In the genomic region with DNA sequence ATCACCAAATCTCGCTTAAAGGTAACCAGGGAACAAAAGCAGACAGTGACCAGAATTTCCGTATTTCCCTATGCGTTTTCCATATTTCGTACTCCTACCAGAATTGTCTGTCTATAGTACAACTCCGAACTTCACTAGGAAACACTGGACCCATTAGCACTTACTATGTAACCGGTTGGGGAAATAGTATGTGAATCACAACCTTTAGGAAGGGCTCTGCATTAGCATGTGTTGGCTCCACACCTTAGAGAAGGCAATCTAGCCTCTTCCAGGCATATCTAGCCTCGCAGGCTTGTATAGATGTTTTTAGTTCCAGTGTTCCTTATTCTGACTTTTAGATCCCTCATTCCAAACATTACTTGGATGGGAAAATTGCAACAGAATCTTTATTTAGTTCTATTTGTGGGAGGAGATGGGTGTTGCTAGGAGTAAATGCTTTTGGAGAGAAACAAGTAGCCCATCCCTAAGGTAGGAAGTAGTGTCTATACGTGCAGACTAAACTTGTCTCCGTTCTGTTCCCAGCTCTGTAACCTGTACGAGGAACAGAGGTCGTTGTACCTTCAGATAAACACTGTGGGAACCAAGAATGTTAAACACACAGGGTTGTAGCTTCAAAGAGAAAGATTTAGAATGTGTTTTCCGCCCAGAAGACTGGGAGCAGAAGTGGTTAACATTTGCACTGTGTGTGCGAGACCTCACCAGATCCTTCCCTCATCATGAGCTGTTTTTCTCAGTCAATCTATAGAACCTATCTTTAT, we compare ENCODE assay signal across 9 mouse cellular contexts. TPM values are rescaled to one million over a fixed set of nuclear protein-coding genes. Genes with fewer than 3 reads are reported as not detected.
DNase-seq lines count a peak whose midpoint lies in the region; ATAC-seq and TF ChIP-seq lines count a peak whose summit lies in the region.
"Had no signal": no experiment of that assay in that cellular context is flagged by ENCODE, and none has a peak within 500 bp of the region (broad histone marks: within the 10 kb centered on the region; RNA-seq: fewer than 3 reads in every experiment).

No protein-coding gene starts in this region.

- no peak for DNase-seq in lung, embryonic 14.5 days
- no peak for DNase-seq in lung, adult 18-20 months
- DNase-seq in spleen, postnatal 10 days (ENCODE audit: low spot score in 2 of 2) = no peak
- no peak for DNase-seq in left cerebral cortex, postnatal 36 days (ENCODE audit: low spot score in 2 of 2)
- no peak for DNase-seq in kidney, postnatal 10 days

- intact Hi-C loops in left cerebral cortex, postnatal 36 days (cut with DNase I) = no loop called here

- ATAC-seq in lung, embryonic 14.5 days (ENCODE audit: insufficient read depth) = no peak
- ATAC-seq in embryonic facial prominence, embryonic 15.5 days (ENCODE audit: insufficient number of reproducible peaks, low FRiP score, low TSS enrichment, low read depth) = no peak
- peak; percentile 42 for ATAC-seq in intestine, embryonic 16.5 days
- ATAC-seq in neural tube, embryonic 14.5 days (ENCODE audit: low read depth) = peak; percentile 32

- no peak for TF ChIP-seq CTCF in lung, embryonic 14.5 days (IDR thresholded peaks at IDR 0.05; ENCODE audit: low read depth)

- H3K4me3 ChIP-seq in lung, embryonic 14.5 days (ENCODE audit: low read depth, low read length) = peak overlapping the region; percentile 65
- peak overlapping the region; percentile 71 for H3K4me3 ChIP-seq in embryonic facial prominence, embryonic 15.5 days (replicated peaks)
- H3K4me3 ChIP-seq in intestine, embryonic 16.5 days (ENCODE audit: low read length) = peak overlapping the region; percentile 74
- peak overlapping the region; percentile 69 for H3K4me3 ChIP-seq in neural tube, embryonic 14.5 days (ENCODE audit: low read depth, low read length)

- no peaks in the 10 kb centered on the region for H3K27me3 ChIP-seq in lung, embryonic 14.5 days (ENCODE audit: insufficient read depth, low read length)
- no peaks in the 10 kb centered on the region for H3K27me3 ChIP-seq in embryonic facial prominence, embryonic 15.5 days
- no peaks in the 10 kb centered on the region for H3K27me3 ChIP-seq in intestine, embryonic 16.5 days (replicated peaks; ENCODE audit: control insufficient read depth, insufficient read depth, low read length)
- no peaks in the 10 kb centered on the region for H3K27me3 ChIP-seq in neural tube, embryonic 14.5 days (ENCODE audit: control insufficient read depth, insufficient read depth, low read length)

- H3K4me2 ChIP-seq in lung, embryonic 14.5 days = peak overlapping the region; percentile 93
- H3K4me2 ChIP-seq in embryonic facial prominence, embryonic 15.5 days (replicated peaks) = peak overlapping the region; percentile 82
- H3K4me2 ChIP-seq in intestine, embryonic 16.5 days (ENCODE audit: low read depth, low read length) = peak overlapping the region; percentile 73
- peak overlapping the region; percentile 53 for H3K4me2 ChIP-seq in neural tube, embryonic 14.5 days (ENCODE audit: low read depth, low read length)

- H3K27ac ChIP-seq in lung, embryonic 14.5 days (ENCODE audit: low read depth) = no peak overlapping the region
- no peak overlapping the region for H3K27ac ChIP-seq in embryonic facial prominence, embryonic 15.5 days (replicated peaks)
- H3K27ac ChIP-seq in intestine, embryonic 16.5 days (ENCODE audit: low read length) = peak overlapping the region; percentile 38; the same call in 1 of the 2 replicates
- H3K27ac ChIP-seq in neural tube, embryonic 14.5 days (ENCODE audit: low read depth, low read length) = no peak overlapping the region; the same call in 1 of the 2 replicates

- no peaks in the 10 kb centered on the region for H3K36me3 ChIP-seq in lung, embryonic 14.5 days (ENCODE audit: insufficient read depth)
- H3K36me3 ChIP-seq in embryonic facial prominence, embryonic 15.5 days = 0 out of 2 replicates have a peak, but pooled peaks cover 6% of the 10 kb centered on the region
- 0 out of 2 replicates have a peak, but pooled peaks cover 6% of the 10 kb centered on the region for H3K36me3 ChIP-seq in intestine, embryonic 16.5 days (ENCODE audit: control insufficient read depth, insufficient read depth, low read length)
- H3K36me3 ChIP-seq in neural tube, embryonic 14.5 days (ENCODE audit: control insufficient read depth, insufficient read depth, low read length) = peaks cover 5% of the 10 kb centered on the region; the same call in 1 of the 2 replicates

- WGBS in lung, embryonic 14.5 days = 37% methylated on average over 13 of the region's 13 CpGs
- 42% methylated on average over 13 of the region's 13 CpGs for WGBS in embryonic facial prominence, embryonic 15.5 days
- 23% methylated on average over 13 of the region's 13 CpGs for WGBS in intestine, embryonic 16.5 days
- WGBS in neural tube, embryonic 14.5 days = 46% methylated on average over 13 of the region's 13 CpGs

- no peaks in the 10 kb centered on the region for H3K9me3 ChIP-seq in lung, embryonic 14.5 days (ENCODE audit: low read depth, low read length)
- H3K9me3 ChIP-seq in embryonic facial prominence, embryonic 15.5 days (replicated peaks) = no peaks in the 10 kb centered on the region
- H3K9me3 ChIP-seq in intestine, embryonic 16.5 days (ENCODE audit: control insufficient read depth, low read length) = no peaks in the 10 kb centered on the region
- no peaks in the 10 kb centered on the region for H3K9me3 ChIP-seq in neural tube, embryonic 14.5 days (ENCODE audit: control insufficient read depth, low read length)

- 0 out of 2 replicates have a peak, but pooled peaks cover 3% of the 10 kb centered on the region for H3K4me1 ChIP-seq in lung, embryonic 14.5 days (ENCODE audit: insufficient read depth)
- peaks cover 18% of the 10 kb centered on the region for H3K4me1 ChIP-seq in embryonic facial prominence, embryonic 15.5 days
- H3K4me1 ChIP-seq in intestine, embryonic 16.5 days (ENCODE audit: control insufficient read depth, insufficient read depth, low read length) = peaks cover 12% of the 10 kb centered on the region; the same call in 1 of the 2 replicates
- H3K4me1 ChIP-seq in neural tube, embryonic 14.5 days (ENCODE audit: control insufficient read depth, insufficient read depth, low read length) = peaks cover 5% of the 10 kb centered on the region; the same call in 1 of the 2 replicates

- peak overlapping the region; percentile 66 for H3K9ac ChIP-seq in lung, embryonic 14.5 days
- H3K9ac ChIP-seq in embryonic facial prominence, embryonic 15.5 days = peak overlapping the region; percentile 67; the same call in 1 of the 2 replicates
- H3K9ac ChIP-seq in intestine, embryonic 16.5 days (ENCODE audit: low read depth, low read length) = peak overlapping the region; percentile 85
- H3K9ac ChIP-seq in neural tube, embryonic 14.5 days (replicated peaks; ENCODE audit: low read depth, low read length) = peak overlapping the region; percentile 78; the same call in 1 of the 2 replicates

RNA-seq across cellular contexts. Expression of a gene that starts 4.8 kb away (rescaled TPM):
- 40.6 and 47.4 TPM in 2 replicates for polyA plus RNA-seq in lung, embryonic 14.5 days (2014; fragmentation: Nextera tagmentation; extraction: Ambion mirVana)
- polyA plus RNA-seq in embryonic facial prominence, embryonic 15.5 days (2015; fragmentation: Nextera tagmentation; extraction: Ambion mirVana) = 79.0 and 83.9 TPM in 2 replicates
- polyA plus RNA-seq in intestine, embryonic 16.5 days (2015; fragmentation: Nextera tagmentation; extraction: Ambion mirVana) = 237 and 261 TPM in 2 replicates
- 82.4 and 90.5 TPM in 2 replicates for polyA plus RNA-seq in neural tube, embryonic 14.5 days (2014; fragmentation: Nextera tagmentation; extraction: Ambion mirVana)
- total RNA-seq in left cerebral cortex, postnatal 36 days (2021) = 10 to 100 TPM; 23.7 to 28.6 TPM

RNA-seq across cellular contexts. Expression of a gene that starts 4.9 kb away (rescaled TPM):
- polyA plus RNA-seq in lung, embryonic 14.5 days (2014; fragmentation: Nextera tagmentation; extraction: Ambion mirVana) = 0.18 and 0.25 TPM in 2 replicates
- polyA plus RNA-seq in embryonic facial prominence, embryonic 15.5 days (2015; fragmentation: Nextera tagmentation; extraction: Ambion mirVana) = 0.71 and 0.72 TPM in 2 replicates
- polyA plus RNA-seq in intestine, embryonic 16.5 days (2015; fragmentation: Nextera tagmentation; extraction: Ambion mirVana) = 0.51 and 0.64 TPM in 2 replicates
- polyA plus RNA-seq in neural tube, embryonic 14.5 days (2014; fragmentation: Nextera tagmentation; extraction: Ambion mirVana) = 0.59 and 0.95 TPM in 2 replicates
- under 1 TPM; 0.97 to 0.99 TPM for total RNA-seq in left cerebral cortex, postnatal 36 days (2021)

RNA-seq across cellular contexts. Expression of a gene that starts 27.9 kb away (rescaled TPM):
- not detected in 2 replicates for polyA plus RNA-seq in lung, embryonic 14.5 days (2014; fragmentation: Nextera tagmentation; extraction: Ambion mirVana)
- polyA plus RNA-seq in embryonic facial prominence, embryonic 15.5 days (2015; fragmentation: Nextera tagmentation; extraction: Ambion mirVana) = 0.16 and 0.39 TPM in 2 replicates
- not detected in 2 replicates for polyA plus RNA-seq in intestine, embryonic 16.5 days (2015; fragmentation: Nextera tagmentation; extraction: Ambion mirVana)
- polyA plus RNA-seq in neural tube, embryonic 14.5 days (2014; fragmentation: Nextera tagmentation; extraction: Ambion mirVana) = 2.4 and 4.6 TPM in 2 replicates
- 1 to 10 TPM; 1.2 to 1.5 TPM for total RNA-seq in left cerebral cortex, postnatal 36 days (2021)
- total RNA-seq: adrenal gland, postnatal 10 days had no signal

RNA-seq across cellular contexts. Expression of a gene that starts 37.2 kb away (rescaled TPM):
- 1.8 and 2.6 TPM in 2 replicates for polyA plus RNA-seq in lung, embryonic 14.5 days (2014; fragmentation: Nextera tagmentation; extraction: Ambion mirVana)
- 9.0 and 9.9 TPM in 2 replicates for polyA plus RNA-seq in embryonic facial prominence, embryonic 15.5 days (2015; fragmentation: Nextera tagmentation; extraction: Ambion mirVana)
- polyA plus RNA-seq in intestine, embryonic 16.5 days (2015; fragmentation: Nextera tagmentation; extraction: Ambion mirVana) = 19.1 and 19.9 TPM in 2 replicates
- 1.6 and 2.2 TPM in 2 replicates for polyA plus RNA-seq in neural tube, embryonic 14.5 days (2014; fragmentation: Nextera tagmentation; extraction: Ambion mirVana)
- total RNA-seq in left cerebral cortex, postnatal 36 days (2021) = under 1 TPM in 1 of 2 experiments, not detected in 1; 0.96 TPM

RNA-seq across cellular contexts. Expression of a gene that starts 48.4 kb away (rescaled TPM):
- polyA plus RNA-seq in lung, embryonic 14.5 days (2014; fragmentation: Nextera tagmentation; extraction: Ambion mirVana) = not detected in 2 replicates
- polyA plus RNA-seq in embryonic facial prominence, embryonic 15.5 days (2015; fragmentation: Nextera tagmentation; extraction: Ambion mirVana) = not detected in 2 replicates
- 0.11 and 0.17 TPM in 2 replicates for polyA plus RNA-seq in intestine, embryonic 16.5 days (2015; fragmentation: Nextera tagmentation; extraction: Ambion mirVana)
- not detected in 2 replicates for polyA plus RNA-seq in neural tube, embryonic 14.5 days (2014; fragmentation: Nextera tagmentation; extraction: Ambion mirVana)
- under 1 TPM; 0.20 to 0.32 TPM for total RNA-seq in left cerebral cortex, postnatal 36 days (2021)
- total RNA-seq: adrenal gland, postnatal 10 days had no signal

Comparison
In these comparisons a context has a peak if more than half of its experiments do, and no peak if none do; other contexts are left out.
1. ATAC-seq: peak in intestine, embryonic 16.5 days (single experiment) and neural tube, embryonic 14.5 days (single experiment); none in lung, embryonic 14.5 days (single experiment) and embryonic facial prominence, embryonic 15.5 days (single experiment).
2. Peak in every context shown above with its lines, with median percentiles within 50 percentile points of each other: H3K4me2 ChIP-seq, H3K4me3 ChIP-seq and H3K9ac ChIP-seq.